Mouse (Mus musculus) ES-Bruce4 (cell line): ENCODE results near the gene Brdt. TPM values are rescaled to one million over a fixed set of nuclear protein-coding genes. Genes with fewer than 3 reads are reported as not detected.

Experiments used
- H3K27ac ChIP-seq: 2 replicates; pipeline ENCODE4 v1.5.1; 2012; ENCODE audit warnings: low read length, inconsistent platforms; ENCODE audit not compliant: insufficient read depth
- H3K27me3 ChIP-seq: 2 replicates; pipeline ENCODE4 v1.6.1; 2012; ENCODE audit warnings: mild to moderate bottlenecking, low read length, inconsistent platforms; ENCODE audit not compliant: control insufficient read depth, poor library complexity, insufficient read depth, severe bottlenecking
- H3K36me3 ChIP-seq: 2 replicates; pipeline ENCODE4 v1.6.1; 2012; ENCODE audit warnings: inconsistent platforms, mild to moderate bottlenecking, low read length, moderate library complexity; ENCODE audit not compliant: control insufficient read depth, poor library complexity, insufficient read depth, severe bottlenecking
- H3K4me1 ChIP-seq: one replicate; pipeline ENCODE4 v1.8.1; 2011; ENCODE audit warnings: low read length; ENCODE audit not compliant: control insufficient read depth, insufficient read depth
- H3K4me3 ChIP-seq: 2 replicates; pipeline ENCODE4 v1.5.1; 2011; ENCODE audit warnings: low read depth, mild to moderate bottlenecking, low read length
- H3K9ac ChIP-seq: 2 replicates; pipeline ENCODE4 v1.6.1; 2012; ENCODE audit warnings: low read depth, mild to moderate bottlenecking, inconsistent platforms; ENCODE audit not compliant: poor library complexity, severe bottlenecking
- H3K9me3 ChIP-seq: replicated peaks from 2 replicates; pipeline ENCODE4 v1.6.1; 2012; ENCODE audit warnings: mild to moderate bottlenecking, low read length, inconsistent platforms; ENCODE audit not compliant: control insufficient read depth, poor library complexity, insufficient read depth, severe bottlenecking
- CTCF ChIP-seq: IDR thresholded peaks from one replicate; pipeline ENCODE4 v1.8.1; 2011; ENCODE audit warnings: low read depth, low read length
- EP300 ChIP-seq: IDR thresholded peaks from 2 replicates; pipeline ENCODE4 v1.6.1; 2011; ENCODE audit warnings: low read depth, low read length; ENCODE audit not compliant: insufficient read depth
- POLR2A ChIP-seq: IDR thresholded peaks from one replicate; pipeline ENCODE4 v1.8.1; 2011; ENCODE audit warnings: low read length; ENCODE audit not compliant: insufficient read depth
- polyA plus RNA-seq: library from polyadenylated mRNA; stranded (reverse); fragments of >200 nt; gene quantifications from 2 replicates; pipeline ENCODE4 v1.2.4, GENCODE M21; 2011; ENCODE audit warnings: low read depth; ENCODE audit not compliant: missing spikeins, insufficient read depth, insufficient read length

Brdt gene
- polyA plus RNA-seq, 1 experiment: 0.82 TPM

DNA sequence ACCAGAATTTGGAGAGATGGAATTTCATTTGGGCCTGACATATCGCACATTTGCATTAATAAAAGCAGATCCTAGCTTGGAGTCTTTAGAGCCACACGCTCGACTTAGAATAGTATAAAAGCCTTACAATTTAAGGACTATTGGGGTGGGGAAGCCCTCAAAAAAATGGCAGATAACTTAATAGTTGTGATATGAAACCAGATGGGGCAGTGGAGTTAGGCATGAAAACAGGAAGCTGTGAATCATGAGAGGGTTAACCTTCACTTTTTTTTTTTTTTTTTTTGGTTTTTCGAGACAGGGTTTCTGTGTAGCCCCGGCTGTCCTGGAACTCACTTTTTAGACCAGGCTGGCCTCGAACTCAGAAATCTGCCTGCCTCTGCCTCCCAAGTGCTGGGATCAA is 105.2 kb downstream of the Brdt start:
- H3K9ac ChIP-seq: no peak overlapping the region
- no peaks in the 10 kb centered on the region for H3K27me3 ChIP-seq
- no peaks in the 10 kb centered on the region for H3K4me1 ChIP-seq
- H3K27ac ChIP-seq: no peak overlapping the region
- no peaks in the 10 kb centered on the region for H3K36me3 ChIP-seq
- H3K9me3 ChIP-seq: no peaks in the 10 kb centered on the region
- TF ChIP-seq POLR2A: no peak
- TF ChIP-seq CTCF: no peak
- no peak for TF ChIP-seq EP300
- H3K4me3 ChIP-seq: no peak overlapping the region

Other genes starting within 250 kb of the Brdt start
- gene Tgfbr3, start 41.5 kb upstream of the Brdt start, polyA plus RNA-seq: 6.6 and 8.8 TPM in 2 replicates
- gene Ephx4, start 71.6 kb downstream of the Brdt start, polyA plus RNA-seq: 1.7 and 2.2 TPM in 2 replicates
- gene Lpcat2b, start 100.4 kb downstream of the Brdt start, polyA plus RNA-seq: not detected in 2 replicates
- gene Btbd8, start 106.8 kb downstream of the Brdt start, polyA plus RNA-seq: 14.9 and 17.2 TPM in 2 replicates
- not detected in 2 replicates for gene Gm42669, start 176.5 kb downstream of the Brdt start, polyA plus RNA-seq
- 0.12 and 0.30 TPM in 2 replicates for gene 1700028K03Rik, start 203.6 kb downstream of the Brdt start, polyA plus RNA-seq